Mouse (Mus musculus) urinary bladder, postnatal 10 days (tissue): ENCODE data around the gene Vwa3a.
"Not testable (repeated sequence)": the region's sequence is repeated elsewhere in the genome, so short reads cannot be mapped to it uniquely, and the experiment has no call there.

Source experiments
- DNase-seq: peaks from one replicate; pipeline ENCODE4 v3.0.0; 2022; ENCODE audit warnings: low spot score

The Vwa3a gene

DNA sequence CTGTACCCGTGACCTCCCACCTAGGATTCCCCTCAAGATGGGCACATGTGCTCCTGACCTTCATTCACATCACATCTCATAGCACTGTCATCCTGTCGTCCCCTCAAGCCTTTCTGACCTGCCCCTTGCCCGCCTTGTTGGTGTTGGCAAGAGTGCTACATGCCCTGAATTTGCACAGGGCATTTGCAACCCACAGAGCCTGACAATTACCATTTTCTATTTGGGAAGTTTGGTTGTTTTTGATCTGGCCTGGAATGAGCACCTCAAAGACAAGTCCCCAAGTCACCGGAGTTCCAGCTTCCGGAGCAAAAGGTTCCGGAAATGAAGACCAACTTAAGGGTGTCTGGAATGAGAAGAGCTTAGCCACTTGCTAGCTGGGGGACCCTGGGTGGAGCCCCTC is at the start of gene Vwa3a:
Vwa3a (plus strand) TSS at position 301 of the 400 bp plus-strand sequence.
- DNase-seq: no peak

GRCm38 (mm10) chr7:120690634-120691033 is 48.5 kb upstream of the Vwa3a start:
- DNase-seq: no peak

GRCm38 (mm10) chr7:120693831-120694375 is 45.2 kb upstream of the Vwa3a start:
- no peak for DNase-seq

- DNase-seq: no peak
Observed at GRCm38 (mm10) chr7:120695196-120695595, 43.9 kb upstream of the Vwa3a start.

DNA sequence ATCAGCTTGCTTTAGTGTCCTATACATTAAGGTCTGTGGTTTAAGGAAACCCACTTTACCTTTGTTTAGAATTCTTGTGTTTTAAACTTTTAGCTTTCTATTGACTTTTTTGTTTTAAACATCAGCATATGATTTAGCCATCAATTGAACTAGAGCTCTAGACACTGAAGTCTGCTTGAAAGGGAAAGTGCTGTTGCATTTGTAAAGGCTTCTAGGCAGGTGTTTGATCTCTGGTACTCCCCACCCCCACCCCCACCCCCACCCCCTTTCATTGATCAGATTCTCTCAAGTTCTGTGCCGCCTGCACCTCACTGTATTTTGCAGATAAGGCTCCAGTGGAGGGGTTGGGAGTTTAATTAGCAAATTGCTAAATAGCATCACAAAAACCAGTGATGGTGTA is 43.5 kb upstream of the Vwa3a start:
- DNase-seq: no peak

DNA sequence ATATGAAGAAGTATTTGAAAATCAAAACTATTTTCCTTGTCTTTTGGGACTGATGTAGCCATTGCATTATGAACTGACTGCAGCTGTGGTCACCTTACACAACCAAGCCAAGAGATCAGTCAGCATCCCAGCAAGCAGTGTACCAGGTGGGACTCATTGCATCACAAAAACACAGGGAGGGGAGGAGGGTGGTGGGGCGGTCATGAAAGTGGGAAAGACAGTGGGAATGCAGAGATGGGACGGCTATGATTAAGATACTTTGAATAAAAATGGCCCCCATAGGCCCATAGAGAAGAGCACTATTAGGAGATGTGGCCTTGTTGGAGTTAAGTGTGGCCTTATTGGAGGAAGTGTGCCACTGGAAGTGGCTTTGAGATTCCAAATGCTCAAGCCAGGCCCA is 42.8 kb upstream of the Vwa3a start:
- no peak for DNase-seq

GRCm38 (mm10) chr7:120699586-120699985 is 39.5 kb upstream of the Vwa3a start:
- no peak for DNase-seq

- DNase-seq: no peak
Observed at GRCm38 (mm10) chr7:120703888-120704287, 35.2 kb upstream of the Vwa3a start.

DNA sequence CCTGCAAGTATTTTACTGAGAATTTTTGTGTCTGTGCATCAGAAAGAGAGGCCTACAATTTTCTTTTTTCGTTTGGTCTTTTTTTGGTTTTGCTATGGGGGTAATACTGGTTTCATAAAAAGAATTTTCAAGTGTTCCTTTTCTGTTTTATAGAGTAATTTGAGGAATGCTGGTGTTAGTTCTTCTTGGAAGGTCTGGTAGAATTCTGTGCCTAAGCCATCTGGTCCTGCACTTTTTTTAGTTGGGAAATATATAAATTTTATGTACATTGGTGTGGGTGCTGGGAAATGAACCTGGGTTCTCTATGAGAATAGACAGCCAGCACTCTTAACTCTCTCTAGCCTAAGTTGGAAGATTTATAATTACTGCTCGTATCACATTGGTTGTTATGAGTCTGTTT is 27.0 kb upstream of the Vwa3a start:
- no peak for DNase-seq

DNA sequence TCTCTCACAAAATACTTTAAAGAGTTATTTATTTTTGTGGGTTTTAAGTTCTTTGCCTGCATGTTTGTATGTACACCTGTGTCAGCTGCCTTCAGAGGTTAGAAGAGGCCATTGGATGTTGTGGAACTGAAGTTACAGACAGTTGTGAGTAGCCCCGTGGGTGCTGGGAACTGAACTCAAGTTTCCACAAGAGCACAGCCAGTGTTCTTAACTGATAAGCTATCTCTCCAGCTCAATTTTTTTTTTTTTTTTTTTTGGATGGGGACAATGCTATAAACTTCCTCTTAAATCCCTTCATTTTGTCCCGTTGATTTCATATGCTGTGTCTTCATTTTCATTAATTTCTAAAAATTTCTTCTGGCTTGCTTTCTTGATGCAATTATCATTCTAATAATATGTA is 25.9 kb upstream of the Vwa3a start:
- no peak for DNase-seq

GRCm38 (mm10) chr7:120713951-120714350 is 25.2 kb upstream of the Vwa3a start:
- DNase-seq: not testable (repeated sequence)

GRCm38 (mm10) chr7:120717261-120717660 is 21.9 kb upstream of the Vwa3a start:
- DNase-seq: no peak

DNA sequence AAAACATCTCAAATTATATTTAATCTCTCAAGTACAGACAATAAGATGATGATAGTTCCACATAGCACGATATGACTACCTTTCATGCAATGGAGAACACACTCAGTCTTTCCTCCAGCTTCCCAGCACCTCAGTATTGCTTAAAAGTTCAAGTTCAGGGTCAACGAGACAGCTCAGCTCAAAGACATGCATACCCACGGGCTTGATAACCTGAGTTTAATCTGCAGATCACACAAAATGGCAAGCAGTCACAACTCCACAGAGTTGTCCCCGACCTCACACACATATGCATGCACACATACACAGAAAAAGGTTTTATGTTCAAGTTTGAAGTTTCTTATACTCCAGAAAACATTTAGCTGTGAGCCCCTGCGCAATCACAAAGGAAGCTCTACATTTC is 18.1 kb upstream of the Vwa3a start:
- DNase-seq: no peak

DNA sequence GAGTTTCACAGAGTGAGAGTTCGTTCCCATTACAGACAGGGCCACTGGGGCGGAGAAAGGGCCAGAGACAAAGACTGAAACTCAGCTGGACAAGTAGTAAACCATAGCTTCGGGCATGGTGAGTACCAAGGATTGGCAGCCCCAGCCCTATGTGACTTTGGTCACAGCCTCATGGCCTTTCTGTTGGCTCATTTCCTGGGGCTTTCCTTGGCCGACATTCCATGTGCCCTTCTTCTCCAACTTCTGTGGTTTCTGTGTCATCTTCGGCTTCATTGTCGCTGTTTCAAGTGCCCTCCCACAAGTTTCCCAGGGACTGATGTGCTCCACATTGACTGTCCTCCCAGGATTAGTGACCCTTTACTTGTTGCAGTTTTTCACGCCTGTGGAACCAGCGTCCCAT is 17.7 kb upstream of the Vwa3a start:
- no peak for DNase-seq

DNA sequence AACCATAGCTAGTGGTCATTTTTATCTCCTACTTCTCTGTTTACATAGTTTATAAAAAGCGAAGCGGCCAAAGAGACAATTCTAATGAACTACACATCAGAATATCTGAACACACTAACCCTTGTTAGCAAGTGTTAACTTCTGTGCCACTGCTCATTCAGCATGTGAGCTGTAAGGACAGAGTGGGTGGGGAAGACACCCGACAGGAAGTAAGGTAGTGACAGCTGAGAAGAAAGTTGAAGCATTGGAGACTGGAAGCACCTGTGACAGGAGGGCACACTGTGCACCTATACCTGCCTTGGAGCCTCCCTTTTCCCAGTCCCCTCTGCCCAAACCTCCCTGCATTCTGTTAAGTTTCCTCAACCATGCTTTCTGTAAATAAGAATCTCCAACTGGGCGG is 17.1 kb upstream of the Vwa3a start:
- no peak for DNase-seq

- no peak for DNase-seq
Observed at GRCm38 (mm10) chr7:120722839-120723278, 16.3 kb upstream of the Vwa3a start.

GRCm38 (mm10) chr7:120727581-120727980 is 11.5 kb upstream of the Vwa3a start:
- no peak for DNase-seq

GRCm38 (mm10) chr7:120729635-120730034 is 9.5 kb upstream of the Vwa3a start:
- no peak for DNase-seq

DNA sequence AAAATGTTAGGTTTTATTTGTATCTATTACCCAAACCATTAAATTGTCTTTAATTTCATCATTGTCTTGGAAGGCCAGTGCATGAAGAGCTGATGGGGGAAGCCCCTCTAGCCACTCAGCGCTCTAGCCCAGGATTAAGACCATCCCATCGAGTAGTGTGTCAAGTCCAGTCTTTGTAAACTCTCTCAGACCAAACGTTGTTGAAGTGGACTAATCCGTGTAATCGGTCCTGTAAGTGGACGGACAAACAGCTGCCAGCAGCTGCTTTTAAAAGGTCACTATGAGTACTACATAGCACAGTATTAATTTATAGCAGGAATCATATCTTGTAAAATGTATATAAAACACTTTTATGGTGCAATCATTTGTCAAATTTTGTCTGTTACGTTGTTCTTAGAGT is 6.2 kb upstream of the Vwa3a start:
- no peak for DNase-seq

DNA sequence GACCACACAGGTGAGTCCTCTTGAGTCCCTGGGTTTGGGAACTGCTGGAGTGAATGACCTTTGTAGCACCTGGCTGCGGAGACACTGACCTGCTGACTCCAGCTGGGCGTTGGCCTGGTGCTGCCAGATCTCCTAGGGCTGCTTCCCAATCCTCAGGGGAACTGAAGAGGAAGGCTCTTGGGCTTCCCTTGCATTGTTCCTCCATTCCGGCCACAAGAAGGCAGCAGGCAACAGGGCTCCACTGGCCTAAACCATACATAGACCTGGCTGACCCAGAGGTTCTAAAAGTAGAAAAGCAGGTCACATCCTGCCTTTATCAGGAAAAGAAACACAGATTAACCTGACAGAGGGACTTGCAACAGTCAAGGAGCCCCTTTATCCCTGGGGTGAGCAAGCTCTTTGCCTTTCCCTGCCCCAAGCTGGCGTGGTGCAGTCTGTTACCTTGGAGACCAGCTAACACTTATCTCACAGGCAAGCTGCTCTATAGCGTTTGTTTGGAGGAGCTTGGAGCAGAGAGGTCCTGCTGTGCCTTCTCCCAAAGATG is 512 bp downstream of the Vwa3a start:
- no peak for DNase-seq

DNA sequence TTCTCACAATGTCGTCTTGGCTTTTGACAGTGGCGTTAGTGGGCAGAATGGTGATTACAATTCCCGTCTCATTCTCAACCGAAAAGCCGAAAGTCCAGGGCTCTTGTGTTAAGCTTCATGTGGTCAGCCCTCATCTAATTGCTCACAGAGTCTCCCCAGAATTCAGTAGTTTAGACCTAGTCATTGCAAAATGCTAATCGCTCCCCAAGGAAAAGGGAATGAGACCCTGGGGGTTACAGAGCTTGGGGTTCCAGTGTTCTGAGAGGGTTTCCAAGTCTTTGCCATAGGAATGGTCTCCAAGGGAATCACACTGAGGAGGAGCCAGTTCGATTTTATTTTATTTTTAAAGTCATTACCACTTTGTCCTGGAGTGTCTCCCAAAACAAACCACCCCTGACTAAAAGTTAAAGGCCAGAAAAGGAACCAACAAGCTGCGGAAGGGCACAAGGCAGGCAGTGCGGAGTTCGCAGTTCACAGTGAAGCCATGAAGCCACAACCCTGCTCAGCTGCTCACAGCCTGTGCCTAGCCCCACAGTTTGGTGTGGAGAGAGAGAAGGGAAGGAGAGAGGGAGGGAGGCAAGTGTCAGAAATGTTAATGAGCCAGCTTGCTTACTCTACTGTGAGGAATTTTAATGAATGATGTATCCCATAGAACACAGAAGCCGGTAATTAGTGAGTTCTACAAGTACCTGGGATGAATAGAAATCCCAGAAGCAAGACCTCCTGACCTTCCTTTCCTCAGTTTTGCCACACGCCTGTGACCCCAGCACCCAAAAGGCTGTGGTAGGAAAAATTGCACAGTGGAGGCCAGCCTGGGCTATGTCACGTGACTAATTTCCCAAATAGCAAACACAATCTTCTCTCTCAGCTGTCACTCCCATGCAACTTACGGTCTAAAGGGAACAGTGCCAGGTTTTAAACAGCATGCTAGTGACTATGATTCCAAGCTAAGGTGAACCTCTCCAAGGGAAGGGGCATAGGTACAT is 4.5 kb downstream of the Vwa3a start:
- no peak for DNase-seq

GRCm38 (mm10) chr7:120744606-120745005 is 5.5 kb downstream of the Vwa3a start:
- DNase-seq: no peak

DNA sequence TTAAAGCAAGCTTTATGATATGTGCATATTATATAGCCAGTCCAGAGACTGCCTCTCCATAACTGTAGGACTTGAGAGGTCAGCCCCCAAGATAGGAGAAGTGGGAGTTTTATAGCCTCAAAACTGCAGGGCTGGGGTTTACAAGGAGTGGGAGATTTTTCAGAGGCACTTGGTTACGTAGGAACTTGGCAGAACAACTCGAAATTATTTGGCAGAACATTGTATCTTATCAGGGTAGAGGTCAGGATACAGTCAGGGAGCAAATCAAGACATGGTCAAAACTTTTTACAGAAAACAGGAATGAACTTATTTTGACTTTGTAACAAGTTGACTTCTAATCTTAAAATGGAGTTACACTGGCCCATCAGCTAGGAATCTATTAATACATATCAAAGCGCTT is 6.9 kb downstream of the Vwa3a start:
- no peak for DNase-seq
